Mouse (Mus musculus) adrenal gland, adult 2 months (tissue): ENCODE measurements around the gene Adamts9. TPM values are rescaled to one million over a fixed set of nuclear protein-coding genes. Genes with fewer than 3 reads are reported as not detected.

Experiments used
- DNase-seq: peaks from one replicate; pipeline ENCODE4 v3.0.0; 2021
- polyA plus RNA-seq: library from polyadenylated mRNA; depleted of rRNA; stranded (reverse); fragments of >200 nt; gene quantifications from 2 replicates; pipeline ENCODE4 v1.2.3, GENCODE M21; 2012; rRNA removed
- total RNA-seq, 2 experiments: library from RNA; stranded (reverse); gene quantifications; 2 replicates each; pipeline ENCODE4 v1.2.3; 2021

The Adamts9 gene
- total and polyA plus RNA-seq, 3 experiments, result 7.1 to 30.9 (median 11.0) TPM

DNA sequence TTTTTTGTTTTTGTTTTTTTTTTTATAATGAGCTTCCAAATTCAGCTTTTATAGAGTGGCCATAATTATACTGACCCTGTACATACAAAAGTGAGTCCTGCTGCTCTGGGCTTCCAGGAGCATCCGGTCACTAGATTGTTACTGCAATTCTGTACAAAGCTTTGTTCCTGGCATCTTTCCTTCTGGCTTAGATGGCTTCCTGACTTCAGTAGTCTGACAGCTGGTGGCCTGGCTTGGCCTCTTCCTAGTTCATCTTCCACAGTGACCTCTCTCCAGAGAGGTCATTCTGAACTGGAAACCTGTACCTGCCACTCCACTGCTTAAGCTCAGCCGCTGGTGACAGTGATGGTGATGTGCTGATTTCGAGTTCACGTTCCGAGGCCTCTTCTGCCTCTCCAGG lies 217.2 kb downstream of the Adamts9 start:
- DNase-seq, result no peak

DNA sequence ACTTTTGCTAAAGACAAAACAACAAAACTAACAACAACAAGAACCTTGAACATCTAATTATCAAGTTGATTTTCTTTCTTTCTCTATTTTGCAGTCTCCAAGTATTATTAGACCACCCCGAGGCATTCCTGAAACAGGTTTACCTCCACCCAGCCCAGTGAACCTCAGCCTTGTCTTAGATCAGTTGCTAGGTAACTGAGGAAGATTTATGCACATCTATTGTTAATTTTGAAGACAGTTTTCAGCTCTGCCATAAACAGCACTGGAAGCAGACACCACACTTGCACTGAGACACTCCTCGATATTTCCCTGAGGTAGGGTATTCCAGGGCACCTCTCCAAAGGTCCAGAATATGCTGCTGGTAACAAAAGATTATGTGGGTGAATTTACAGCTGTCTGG lies 218.9 kb downstream of the Adamts9 start:
- no peak for DNase-seq

Other genes with a start within 250 kb of the Adamts9 start
- gene Prickle2, start 237.3 kb downstream of the Adamts9 start, total RNA-seq, result 10 to 100 TPM in 1 of 2 experiments, 1 to 10 TPM in 1; 5.0 to 11.1 TPM
- 1.8 and 2.4 TPM in 2 replicates for gene Prickle2, start 237.3 kb downstream of the Adamts9 start, polyA plus RNA-seq
- gene A730049H05Rik, start 127.0 kb downstream of the Adamts9 start, total RNA-seq, result 1 to 10 TPM; 1.9 to 5.3 TPM
- 0.10 and 0.24 TPM in 2 replicates for gene A730049H05Rik, start 127.0 kb downstream of the Adamts9 start, polyA plus RNA-seq
- under 1 TPM; 0.06 to 0.07 TPM for gene Gm15737, start 74.1 kb downstream of the Adamts9 start, total RNA-seq
- gene Gm15737, start 74.1 kb downstream of the Adamts9 start, polyA plus RNA-seq, result 0.02 TPM in 1 of 2 replicates, not detected in the other